Mouse (Mus musculus): ENCODE measurements around the gene Svs5. TPM values are rescaled to one million over a fixed set of nuclear protein-coding genes. Genes with fewer than 3 reads are reported as not detected.

Gene Svs5
- polyA plus RNA-seq, 1 experiment from 2014 or later = not detected

GRCm38 (mm10) chr2:164372408-164373053 lies 40.0 kb downstream of the Svs5 start:
- Histone ChIP-seq H3K4me3 (ENCODE audit: low read depth, low read length) (no peak overlapping the region), H3K36me3 (ENCODE audit: control insufficient read depth, insufficient read depth) (no peaks in the 10 kb centered on the region), H3K4me1 (replicated peaks; ENCODE audit: control insufficient read depth, insufficient read depth, low read length) (no peaks in the 10 kb centered on the region), H3K9me3 (ENCODE audit: control insufficient read depth) (no peaks in the 10 kb centered on the region), H3K4me2 (replicated peaks; ENCODE audit: low read depth) (no peak overlapping the region), H3K9ac (ENCODE audit: low read depth, low read length) (no peak overlapping the region), H3K27ac (ENCODE audit: low read depth, low read length) (no peak overlapping the region), H3K27me3 (replicated peaks; ENCODE audit: control insufficient read depth, insufficient read depth, low read length) (no peaks in the 10 kb centered on the region)
- WGBS = 24% methylated on average over 3 of the region's 3 CpGs
- ATAC-seq = no peak
- no peak for TF ChIP-seq CTCF (IDR thresholded peaks at IDR 0.05; ENCODE audit: low read depth)

- no peaks in the 10 kb centered on the region for H3K4me1 ChIP-seq (replicated peaks; ENCODE audit: control insufficient read depth, insufficient read depth, low read length)
- 23% methylated on average over 4 of the region's 4 CpGs for whole genome bisulfite sequencing
- H3K36me3 ChIP-seq (ENCODE audit: control insufficient read depth, insufficient read depth) = no peaks in the 10 kb centered on the region
- H3K27ac ChIP-seq (ENCODE audit: low read depth, low read length) = no peak overlapping the region
- no peak overlapping the region for H3K4me2 ChIP-seq (replicated peaks; ENCODE audit: low read depth)
- H3K9me3 ChIP-seq (ENCODE audit: control insufficient read depth) = no peaks in the 10 kb centered on the region
- no peak overlapping the region for H3K9ac ChIP-seq (ENCODE audit: low read depth, low read length)
- no peak for TF ChIP-seq CTCF (IDR thresholded peaks at IDR 0.05; ENCODE audit: low read depth)
- H3K4me3 ChIP-seq (ENCODE audit: low read depth, low read length) = no peak overlapping the region
- no peak for ATAC-seq
- H3K27me3 ChIP-seq (replicated peaks; ENCODE audit: control insufficient read depth, insufficient read depth, low read length) = no peaks in the 10 kb centered on the region
These were observed 40.6 kb downstream of the Svs5 start for GRCm38 (mm10) chr2:164373187-164373586.

GRCm38 (mm10) chr2:164377478-164378426 lies 45.2 kb downstream of the Svs5 start:
- H3K9ac ChIP-seq (ENCODE audit: low read depth, low read length) = no peak overlapping the region
- no peak for TF ChIP-seq CTCF (IDR thresholded peaks at IDR 0.05; ENCODE audit: low read depth)
- no peak overlapping the region for H3K4me3 ChIP-seq (ENCODE audit: low read depth, low read length)
- no peak overlapping the region for H3K27ac ChIP-seq (ENCODE audit: low read depth, low read length)
- no peak for ATAC-seq
- no peak overlapping the region for H3K4me2 ChIP-seq (replicated peaks; ENCODE audit: low read depth)
- WGBS = 85% methylated on average over 15 of the region's 15 CpGs
- H3K9me3 ChIP-seq (ENCODE audit: control insufficient read depth) = no peaks in the 10 kb centered on the region
- no peaks in the 10 kb centered on the region for H3K36me3 ChIP-seq (ENCODE audit: control insufficient read depth, insufficient read depth)
- no peaks in the 10 kb centered on the region for H3K4me1 ChIP-seq (replicated peaks; ENCODE audit: control insufficient read depth, insufficient read depth, low read length)
- H3K27me3 ChIP-seq (replicated peaks; ENCODE audit: control insufficient read depth, insufficient read depth, low read length) = no peaks in the 10 kb centered on the region

GRCm38 (mm10) chr2:164381726-164382125 lies 49.2 kb downstream of the Svs5 start:
- WGBS = 79% methylated on average over 8 of the region's 8 CpGs
- TF ChIP-seq CTCF (IDR thresholded peaks at IDR 0.05; ENCODE audit: low read depth) = peak; percentile 42

GRCm38 (mm10) chr2:164382971-164383370 lies 50.4 kb downstream of the Svs5 start:
- H3K36me3 ChIP-seq (ENCODE audit: control insufficient read depth, insufficient read depth) = no peaks in the 10 kb centered on the region
- H3K9ac ChIP-seq (ENCODE audit: low read depth, low read length) = no peak overlapping the region
- H3K4me1 ChIP-seq (replicated peaks; ENCODE audit: control insufficient read depth, insufficient read depth, low read length) = no peaks in the 10 kb centered on the region
- no peak overlapping the region for H3K4me3 ChIP-seq (ENCODE audit: low read depth, low read length)
- TF ChIP-seq CTCF (IDR thresholded peaks at IDR 0.05; ENCODE audit: low read depth) = no peak
- peaks cover 4% of the 10 kb centered on the region; the same call in 1 of the 2 replicates for H3K27me3 ChIP-seq (replicated peaks; ENCODE audit: control insufficient read depth, insufficient read depth, low read length)
- WGBS = 75% methylated on average over 3 of the region's 3 CpGs
- H3K4me2 ChIP-seq (replicated peaks; ENCODE audit: low read depth) = no peak overlapping the region
- ATAC-seq = no peak
- H3K27ac ChIP-seq (ENCODE audit: low read depth, low read length) = no peak overlapping the region
- no peaks in the 10 kb centered on the region for H3K9me3 ChIP-seq (ENCODE audit: control insufficient read depth)

More at GRCm38 (mm10) chr2:164381726-164382125, 49.2 kb downstream of the Svs5 start:
- ATAC-seq = no peak
- no peak overlapping the region for H3K4me3 ChIP-seq (ENCODE audit: low read depth, low read length)
- H3K27me3 ChIP-seq (replicated peaks; ENCODE audit: control insufficient read depth, insufficient read depth, low read length) = no peaks in the 10 kb centered on the region
- no peak overlapping the region for H3K9ac ChIP-seq (ENCODE audit: low read depth, low read length)
- no peak overlapping the region for H3K27ac ChIP-seq (ENCODE audit: low read depth, low read length)
- no peaks in the 10 kb centered on the region for H3K36me3 ChIP-seq (ENCODE audit: control insufficient read depth, insufficient read depth)
- H3K9me3 ChIP-seq (ENCODE audit: control insufficient read depth) = no peaks in the 10 kb centered on the region
- H3K4me1 ChIP-seq (replicated peaks; ENCODE audit: control insufficient read depth, insufficient read depth, low read length) = no peaks in the 10 kb centered on the region
- no peak overlapping the region for H3K4me2 ChIP-seq (replicated peaks; ENCODE audit: low read depth)

Small RNAs within 50 kb of the gene (microRNA-seq; reads per million reads assigned to microRNA genes)
- not detected for gene Mir7678

Other genes with a start within 250 kb of the Svs5 start
- gene Kcns1, start 161.6 kb upstream of the Svs5 start, polyA plus RNA-seq (2015; fragmentation: Nextera tagmentation; extraction: Ambion mirVana) = 0.07 and 0.21 TPM in 2 replicates
- gene Wfdc5, start 150.0 kb upstream of the Svs5 start, polyA plus RNA-seq (2015; fragmentation: Nextera tagmentation; extraction: Ambion mirVana) = 0.44 TPM in 1 of 2 replicates, not detected in the other
- gene Wfdc12, start 142.1 kb upstream of the Svs5 start, polyA plus RNA-seq (2015; fragmentation: Nextera tagmentation; extraction: Ambion mirVana) = not detected in 2 replicates
- not detected in 2 replicates for gene Wfdc15a, start 132.6 kb upstream of the Svs5 start, polyA plus RNA-seq (2015; fragmentation: Nextera tagmentation; extraction: Ambion mirVana)
- 1.3 and 2.6 TPM in 2 replicates for gene Wfdc15b, start 111.1 kb upstream of the Svs5 start, polyA plus RNA-seq (2015; fragmentation: Nextera tagmentation; extraction: Ambion mirVana)
- gene Svs2, start 94.3 kb upstream of the Svs5 start, polyA plus RNA-seq (2015; fragmentation: Nextera tagmentation; extraction: Ambion mirVana) = not detected in 2 replicates
- not detected in 2 replicates for gene Svs3b, start 76.1 kb upstream of the Svs5 start, polyA plus RNA-seq (2015; fragmentation: Nextera tagmentation; extraction: Ambion mirVana)
- not detected in 2 replicates for gene Svs4, start 54.3 kb upstream of the Svs5 start, polyA plus RNA-seq (2015; fragmentation: Nextera tagmentation; extraction: Ambion mirVana)
- gene Svs3a, start 43.5 kb upstream of the Svs5 start, polyA plus RNA-seq (2015; fragmentation: Nextera tagmentation; extraction: Ambion mirVana) = not detected in 2 replicates
- not detected in 2 replicates for gene Svs6, start 16.0 kb upstream of the Svs5 start, polyA plus RNA-seq (2015; fragmentation: Nextera tagmentation; extraction: Ambion mirVana)
- gene Slpi, start 56.4 kb downstream of the Svs5 start, polyA plus RNA-seq (2015; fragmentation: Nextera tagmentation; extraction: Ambion mirVana) = 82.5 and 95.0 TPM in 2 replicates
- 0.12 and 0.16 TPM in 2 replicates for gene Rbpjl, start 70.4 kb downstream of the Svs5 start, polyA plus RNA-seq (2015; fragmentation: Nextera tagmentation; extraction: Ambion mirVana)
- 1.9 and 2.4 TPM in 2 replicates for gene Matn4, start 72.4 kb downstream of the Svs5 start, polyA plus RNA-seq (2015; fragmentation: Nextera tagmentation; extraction: Ambion mirVana)
- gene Sdc4, start 111.1 kb downstream of the Svs5 start, polyA plus RNA-seq (2015; fragmentation: Nextera tagmentation; extraction: Ambion mirVana) = 92.0 and 103 TPM in 2 replicates
- 58.7 and 62.3 TPM in 2 replicates for gene Sys1, start 124.2 kb downstream of the Svs5 start, polyA plus RNA-seq (2015; fragmentation: Nextera tagmentation; extraction: Ambion mirVana)
- gene Gm20458, start 128.2 kb downstream of the Svs5 start, polyA plus RNA-seq (2015; fragmentation: Nextera tagmentation; extraction: Ambion mirVana) = 21.4 and 29.1 TPM in 2 replicates
- gene Trp53tg5, start 141.0 kb downstream of the Svs5 start, polyA plus RNA-seq (2015; fragmentation: Nextera tagmentation; extraction: Ambion mirVana) = not detected in 2 replicates
- 15.9 and 18.8 TPM in 2 replicates for gene Dbndd2, start 153.4 kb downstream of the Svs5 start, polyA plus RNA-seq (2015; fragmentation: Nextera tagmentation; extraction: Ambion mirVana)
- 75.8 and 83.0 TPM in 2 replicates for gene Pigt, start 164.8 kb downstream of the Svs5 start, polyA plus RNA-seq (2015; fragmentation: Nextera tagmentation; extraction: Ambion mirVana)
- 6.5 and 11.9 TPM in 2 replicates for gene Wfdc2, start 229.7 kb downstream of the Svs5 start, polyA plus RNA-seq (2015; fragmentation: Nextera tagmentation; extraction: Ambion mirVana)
- not detected in 2 replicates for gene Spint3, start 240.7 kb downstream of the Svs5 start, polyA plus RNA-seq (2015; fragmentation: Nextera tagmentation; extraction: Ambion mirVana)

All from intestine, postnatal 0 days (tissue).